Mouse (Mus musculus): Measurements from ENCODE around the gene Nudcd2.

- peak; percentile 90 for TF ChIP-seq CHD2 (IDR thresholded peaks at IDR 0.05; ENCODE audit: low read length)
- TF ChIP-seq POLR2A (IDR thresholded peaks at IDR 0.05; ENCODE audit: control insufficient read depth in 1 of 2, insufficient read depth in 1 of 2, low read depth in 1 of 2, low read length in 2 of 2, poor library complexity in 1 of 2), result peak; percentile 40 to 71; a peak in 3 of 4 replicates
- TF ChIP-seq ZC3H11A (IDR thresholded peaks at IDR 0.05; ENCODE audit: low read depth, low read length), result peak; percentile 97
- TF ChIP-seq GATA1 (IDR thresholded peaks at IDR 0.05; ENCODE audit: low read depth, low read length), result no peak; the same call in 1 of the 2 replicates
- no peak for TF ChIP-seq CTCF (IDR thresholded peaks at IDR 0.05 in 2 of 3, conservative IDR thresholded peaks at IDR 0.05 in 1 of 3; ENCODE audit: control insufficient read depth in 1 of 3, insufficient read depth in 1 of 3, low read depth in 2 of 3, low read length in 3 of 3, poor library complexity in 1 of 3, severe bottlenecking in 1 of 3)
- peak; percentile 94 for TF ChIP-seq TBP (IDR thresholded peaks at IDR 0.05; ENCODE audit: low read depth, low read length)
Measured at GRCm38 (mm10) chr11:40694311-40695087, 39.0 kb upstream of the Nudcd2 start.

All from MEL (cell line).